Mouse (Mus musculus): ENCODE measurements around the gene Olfr1413. TPM values are rescaled to one million over a fixed set of nuclear protein-coding genes. Genes with fewer than 3 reads are reported as not detected.

Olfr1413 gene
- polyA plus RNA-seq, 1 experiment from 2014 or later = not detected

Other genes with a start within 250 kb of the Olfr1413 start
- 287 and 289 TPM in 2 replicates for gene Ndufa10, start 97.5 kb upstream of the Olfr1413 start, polyA plus RNA-seq (2014; fragmentation: Nextera tagmentation; extraction: Ambion mirVana)
- not detected in 2 replicates for gene Olfr1416, start 86.2 kb upstream of the Olfr1413 start, polyA plus RNA-seq (2014; fragmentation: Nextera tagmentation; extraction: Ambion mirVana)
- gene Olfr1415, start 75.2 kb upstream of the Olfr1413 start, polyA plus RNA-seq (2014; fragmentation: Nextera tagmentation; extraction: Ambion mirVana) = not detected in 2 replicates
- gene Olfr1414, start 52.7 kb upstream of the Olfr1413 start, polyA plus RNA-seq (2014; fragmentation: Nextera tagmentation; extraction: Ambion mirVana) = not detected in 2 replicates
- gene Olfr1412, start 14.5 kb downstream of the Olfr1413 start, polyA plus RNA-seq (2014; fragmentation: Nextera tagmentation; extraction: Ambion mirVana) = not detected in 2 replicates
- not detected in 2 replicates for gene Olfr1411, start 23.1 kb downstream of the Olfr1413 start, polyA plus RNA-seq (2014; fragmentation: Nextera tagmentation; extraction: Ambion mirVana)
- not detected in 2 replicates for gene Olfr1410, start 34.5 kb downstream of the Olfr1413 start, polyA plus RNA-seq (2014; fragmentation: Nextera tagmentation; extraction: Ambion mirVana)
- 0.09 TPM in 1 of 2 replicates, not detected in the other for gene Olfr12, start 46.5 kb downstream of the Olfr1413 start, polyA plus RNA-seq (2014; fragmentation: Nextera tagmentation; extraction: Ambion mirVana)
- 388 and 392 TPM in 2 replicates for gene Cops9, start 70.7 kb downstream of the Olfr1413 start, polyA plus RNA-seq (2014; fragmentation: Nextera tagmentation; extraction: Ambion mirVana)
- gene Otos, start 77.5 kb downstream of the Olfr1413 start, polyA plus RNA-seq (2014; fragmentation: Nextera tagmentation; extraction: Ambion mirVana) = 0.09 and 0.10 TPM in 2 replicates